20 mouse cellular contexts compared by ENCODE assay signal in genomic region chr12:80798271-80798670, GRCm38 (mm10). TPM values are rescaled to one million over a fixed set of nuclear protein-coding genes. Genes with fewer than 3 reads are reported as not detected.
DNase-seq lines count a peak whose midpoint lies in the region; TF ChIP-seq lines count a peak whose summit lies in the region.
"Had no signal": no experiment of that assay in that cellular context is flagged by ENCODE, and none has a peak within 500 bp of the region (broad histone marks: within the 10 kb centered on the region; RNA-seq: fewer than 3 reads in every experiment).

No protein-coding gene starts in this region.

- no peak for TF ChIP-seq CTCF in heart, adult 2 months (IDR thresholded peaks at IDR 0.05)
- no peak for TF ChIP-seq CTCF in brain, embryonic 14.5 days (IDR thresholded peaks at IDR 0.05; ENCODE audit: borderline replicate concordance, extremely low read depth, insufficient read depth, insufficient read length)
- no peak for TF ChIP-seq CTCF in lung, adult 2 months (IDR thresholded peaks at IDR 0.05; ENCODE audit: insufficient read depth, low read length)

- peaks cover 7% of the 10 kb centered on the region for H3K79me2 ChIP-seq in heart, adult 2 months (replicated peaks; ENCODE audit: control insufficient read depth, insufficient read depth, low read length)

- H3K9ac ChIP-seq in heart, adult 2 months (ENCODE audit: low read depth, low read length): no peak overlapping the region
- H3K9ac ChIP-seq: embryonic facial prominence, embryonic 12.5 days; midbrain, embryonic 12.5 days had no signal

- intact Hi-C loops in heart, adult 2 months (cut with DNase I): no loop called here

- no peak for TF ChIP-seq EP300 in heart, adult 2 months (IDR thresholded peaks at IDR 0.05; ENCODE audit: insufficient read depth, low read depth, low read length)

- peaks cover 24% of the 10 kb centered on the region for H3K4me1 ChIP-seq in heart, adult 2 months (ENCODE audit: control insufficient read depth, insufficient read depth, low read length)
- H3K4me1 ChIP-seq in lung, adult 2 months (ENCODE audit: control insufficient read depth, insufficient read depth, low read length): peaks cover 36% of the 10 kb centered on the region
- H3K4me1 ChIP-seq: embryonic facial prominence, embryonic 12.5 days had no signal

- no peaks in the 10 kb centered on the region for H3K27me3 ChIP-seq in heart, adult 2 months (ENCODE audit: control insufficient read depth, insufficient read depth, low read length)
- H3K27me3 ChIP-seq: embryonic facial prominence, embryonic 12.5 days; midbrain, embryonic 12.5 days had no signal

- H3K4me3 ChIP-seq in heart, adult 2 months: no peak overlapping the region
- no peak overlapping the region for H3K4me3 ChIP-seq in lung, adult 2 months (replicated peaks; ENCODE audit: extremely low read depth, low read depth, low read length)
- H3K4me3 ChIP-seq: embryonic facial prominence, embryonic 12.5 days; midbrain, embryonic 12.5 days had no signal

- H3K36me3 ChIP-seq in heart, adult 2 months (ENCODE audit: control insufficient read depth, insufficient read depth, low read length): peaks cover 55% of the 10 kb centered on the region
- H3K36me3 ChIP-seq: embryonic facial prominence, embryonic 12.5 days; midbrain, embryonic 12.5 days had no signal

- TF ChIP-seq POLR2A in heart, adult 2 months (IDR thresholded peaks at IDR 0.05; ENCODE audit: insufficient read depth, low read depth, low read length): no peak
- TF ChIP-seq POLR2A in brain, embryonic 14.5 days (IDR thresholded peaks at IDR 0.05; ENCODE audit: borderline replicate concordance, extremely low read depth, insufficient read depth, insufficient read length, poor library complexity, severe bottlenecking): no peak
- no peak for TF ChIP-seq POLR2A in lung, adult 2 months (IDR thresholded peaks at IDR 0.05; ENCODE audit: borderline replicate concordance, extremely low read depth, low read depth, low read length)

- no peak for DNase-seq in heart, adult 2 months
- no peak for DNase-seq in heart, adult 11 months
- peak; percentile 72 for DNase-seq in A20 (ENCODE audit: low read depth, low spot score)
- peak; percentile 70 for DNase-seq in brain, embryonic 14.5 days (ENCODE audit: low read depth)
- peak; percentile 72 to 86 for DNase-seq in cerebellum, postnatal 14 days
- DNase-seq in lung, adult 2 months: no peak
- no peak for DNase-seq in Muller cell, postnatal 12 days (ENCODE audit: inconsistent ontology term)
- no peak for DNase-seq in embryo, embryonic 9.5 days (ENCODE audit: extremely low spot score)
- DNase-seq: adrenal gland, postnatal 10 days; gastrocnemius, postnatal 14 days; layer of hippocampus, adult 9-11 months; liver; lung, adult 18-20 months; lung, postnatal 4 days had no signal

- peak overlapping the region; percentile 57 for H3K27ac ChIP-seq in heart, adult 2 months
- H3K27ac ChIP-seq: embryonic facial prominence, embryonic 12.5 days; kidney, postnatal 0 days; midbrain, embryonic 12.5 days had no signal

RNA-seq across cellular contexts. Expression of gene Susd6, which starts 8.0 kb away (rescaled TPM):
- total RNA-seq in heart, adult 2 months (2021): 10 to 100 TPM; 67.4 to 78.6 TPM
- 50.1 and 75.8 TPM in 2 replicates for polyA plus RNA-seq in heart, adult 2 months (2012; rRNA removed)
- polyA plus RNA-seq in brain, embryonic 14.5 days (2012; rRNA removed): 21.7 and 23.2 TPM in 2 replicates
- polyA plus RNA-seq in lung, adult 2 months (2012; rRNA removed): 83.3 and 102 TPM in 2 replicates

RNA-seq across cellular contexts. Expression of gene Ccdc177, which starts 37.8 kb away (rescaled TPM):
- under 1 TPM in 1 of 2 experiments, not detected in 1; 0.05 TPM for total RNA-seq in heart, adult 2 months (2021)
- polyA plus RNA-seq in heart, adult 2 months (2012; rRNA removed): not detected in 2 replicates
- polyA plus RNA-seq in brain, embryonic 14.5 days (2012; rRNA removed): 13.0 and 15.3 TPM in 2 replicates
- polyA plus RNA-seq in lung, adult 2 months (2012; rRNA removed): not detected in 2 replicates
- polyA plus RNA-seq: G1E; heart, embryonic 11.5 days; thymus, postnatal 0 days had no signal

Comparison
In these comparisons a context has a peak if more than half of its experiments do, and no peak if none do; other contexts are left out.
1. DNase-seq: peak in A20 (single experiment), brain, embryonic 14.5 days (single experiment) and cerebellum, postnatal 14 days (2 of 2); none in heart, adult 2 months (0 of 2), heart, adult 11 months (single experiment), lung, adult 2 months (single experiment), Muller cell, postnatal 12 days (single experiment) and embryo, embryonic 9.5 days (single experiment).
2. RNA of gene Ccdc177, which starts 37.8 kb away (polyA plus RNA-seq): 13.0 to 15.3 TPM in brain, embryonic 14.5 days; not detected in heart, adult 2 months and not detected in lung, adult 2 months; every median in the first group is over 10 times any median in the second.